Mouse (Mus musculus) neural tube, embryonic 14.5 days (tissue): ENCODE data around the gene Nppb. TPM values are rescaled to one million over a fixed set of nuclear protein-coding genes. Genes with fewer than 3 reads are reported as not detected.
A peak's percentile ranks its signal among the peaks of the same experiment; 100 is the strongest.

Experiments used
- ATAC-seq: fragments of 200-750 bp; cut with Nextera tagmentation; 2 replicates; pipeline ENCODE4 v1.8.0; 2017; ENCODE audit warnings: low read depth, mild to moderate bottlenecking, moderate TSS enrichment, moderate library complexity
- H3K27ac ChIP-seq: fragments of 300-500 bp; sonication (generic); 2 replicates; pipeline ENCODE4 v1.5.1; 2014; ENCODE audit warnings: low read depth, mild to moderate bottlenecking, control low read depth, low read length, moderate library complexity, mixed read lengths
- H3K27me3 ChIP-seq: fragments of 300-500 bp; sonication (generic); 2 replicates; pipeline ENCODE4 v1.6.1; 2014; ENCODE audit warnings: low read length; ENCODE audit not compliant: control insufficient read depth, insufficient read depth
- H3K36me3 ChIP-seq: fragments of 300-500 bp; sonication (generic); 2 replicates; pipeline ENCODE4 v1.6.1; 2014; ENCODE audit warnings: low read length, mixed read lengths; ENCODE audit not compliant: control insufficient read depth, insufficient read depth
- H3K4me1 ChIP-seq: fragments of 300-500 bp; sonication (generic); 2 replicates; pipeline ENCODE4 v1.6.1; 2014; ENCODE audit warnings: low read length; ENCODE audit not compliant: control insufficient read depth, insufficient read depth
- H3K4me2 ChIP-seq: fragments of 300-500 bp; sonication (generic); 2 replicates; pipeline ENCODE4 v1.6.1; 2014; ENCODE audit warnings: mild to moderate bottlenecking, low read depth, low read length, control low read depth
- H3K4me3 ChIP-seq: fragments of 300-500 bp; sonication (generic); 2 replicates; pipeline ENCODE4 v1.5.1; 2014; ENCODE audit warnings: low read depth, low read length, control low read depth, mixed read lengths
- H3K9ac ChIP-seq: fragments of 300-500 bp; sonication (generic); replicated peaks from 2 replicates; pipeline ENCODE4 v1.6.1; 2014; ENCODE audit warnings: low read depth, mild to moderate bottlenecking, control low read depth, low read length, mixed read lengths
- H3K9me3 ChIP-seq: fragments of 300-500 bp; sonication (generic); 2 replicates; pipeline ENCODE4 v1.6.1; 2016; ENCODE audit warnings: low read length; ENCODE audit not compliant: control insufficient read depth
- WGBS: fragments of 180-500 bp; shearing (Covaris S2); extraction: QIAGEN DNeasy Blood & Tissue Kit; methylation state at CpG from one replicate; pipeline ENCODE4 v1.1.7; 2014; 5-methylcytosine and 5-hydroxymethylcytosine counted together
- polyA plus RNA-seq: library from polyadenylated mRNA; unstranded; fragments of >200 nt; fragmentation: Nextera tagmentation; extraction: Ambion mirVana; gene quantifications from 2 replicates; pipeline ENCODE4 v1.2.1, GENCODE M21; 2014

Nppb gene
- polyA plus RNA-seq, 1 experiment from 2014 or later = 0.55 TPM

DNA sequence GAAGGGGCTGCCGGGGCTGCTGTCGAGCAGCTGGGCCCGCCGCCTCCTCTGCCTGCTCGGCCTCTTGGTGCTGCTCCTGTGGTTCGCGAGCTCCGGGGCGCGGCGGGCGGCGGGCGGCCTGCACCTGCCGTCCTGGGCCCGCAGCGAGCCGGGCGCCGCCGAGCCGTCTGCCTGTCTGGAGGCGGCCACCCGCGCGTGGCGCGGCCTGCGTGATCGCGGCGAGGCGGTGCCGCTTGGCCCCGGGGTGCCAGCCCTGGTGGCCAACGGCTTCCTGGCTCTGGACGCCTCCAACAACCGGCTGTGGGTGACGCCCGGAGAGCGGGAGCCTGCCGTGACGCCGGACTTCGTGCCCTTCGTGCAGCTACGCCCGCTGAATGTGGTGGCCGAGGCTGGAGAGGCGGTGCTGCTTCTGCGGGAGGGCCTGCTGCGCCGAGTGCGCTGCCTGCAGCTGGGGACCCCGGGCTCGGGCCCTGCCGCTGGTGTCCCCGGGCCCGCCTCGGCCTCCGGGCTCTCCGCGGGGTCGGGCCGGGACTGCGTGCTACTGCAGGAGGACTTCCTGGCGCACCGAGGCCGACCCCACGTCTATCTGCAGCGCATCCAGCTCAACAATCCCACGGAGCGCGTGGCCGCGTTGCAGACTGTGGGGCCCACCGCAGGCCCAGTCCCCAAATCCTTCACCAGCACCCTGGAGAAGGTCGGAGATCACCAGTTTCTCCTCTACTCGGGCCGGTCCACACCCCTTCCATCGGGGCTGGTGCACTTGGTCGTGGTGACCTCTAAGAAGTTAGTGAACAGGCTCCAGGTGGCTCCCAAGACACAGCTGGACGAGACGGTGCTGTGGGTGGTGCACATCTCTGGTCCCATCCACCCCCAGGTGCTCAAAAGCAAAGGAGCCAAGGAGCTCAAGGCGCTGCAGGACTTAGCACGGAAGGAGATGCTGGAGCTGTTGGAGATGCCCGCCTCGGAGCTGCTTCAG is 44.3 kb upstream of the Nppb start:
- Histone ChIP-seq H3K9me3 (no peaks in the 10 kb centered on the region), H3K9ac (peak overlapping the region; percentile 86), H3K27me3 (peaks cover 3% of the 10 kb centered on the region), H3K36me3 (peaks cover 20% of the 10 kb centered on the region), H3K4me3 (peak overlapping the region; percentile 83), H3K4me1 (peaks cover 16% of the 10 kb centered on the region), H3K27ac (peak overlapping the region; percentile 52), H3K4me2 (peak overlapping the region; percentile 98)
- WGBS = 9% methylated on average over 70 of the region's 88 CpGs
- ATAC-seq = peak; percentile 58

- no peak overlapping the region for H3K27ac ChIP-seq
- H3K36me3 ChIP-seq = peaks cover 31% of the 10 kb centered on the region
- WGBS = 100% methylated on average over 1 of the region's 1 CpGs
- no peak for ATAC-seq
- no peak overlapping the region for H3K9ac ChIP-seq
- no peak overlapping the region for H3K4me3 ChIP-seq
- H3K9me3 ChIP-seq = no peaks in the 10 kb centered on the region
- no peaks in the 10 kb centered on the region for H3K27me3 ChIP-seq
- peaks cover 16% of the 10 kb centered on the region for H3K4me1 ChIP-seq
- H3K4me2 ChIP-seq = no peak overlapping the region
Observed at GRCm38 (mm10) chr4:147943005-147943404, 42.6 kb upstream of the Nppb start.

GRCm38 (mm10) chr4:147947511-147947910 is 38.1 kb upstream of the Nppb start:
- Histone ChIP-seq H3K9ac (no peak overlapping the region), H3K36me3 (peaks cover 36% of the 10 kb centered on the region)
- no peak for ATAC-seq

GRCm38 (mm10) chr4:147953590-147953989 is 32.0 kb upstream of the Nppb start:
- H3K9me3 ChIP-seq = no peaks in the 10 kb centered on the region
- H3K27me3 ChIP-seq = no peaks in the 10 kb centered on the region
- H3K36me3 ChIP-seq = peaks cover 3% of the 10 kb centered on the region; the same call in 1 of the 2 replicates
- no peaks in the 10 kb centered on the region for H3K4me1 ChIP-seq
- no peak overlapping the region for H3K4me2 ChIP-seq
- WGBS = 16% methylated on average over 4 of the region's 4 CpGs
- ATAC-seq = no peak
- no peak overlapping the region for H3K4me3 ChIP-seq
- H3K27ac ChIP-seq = no peak overlapping the region
- H3K9ac ChIP-seq = no peak overlapping the region

More at GRCm38 (mm10) chr4:147947511-147947910, 38.1 kb upstream of the Nppb start:
- no peak overlapping the region for H3K4me2 ChIP-seq
- peaks cover 4% of the 10 kb centered on the region; the same call in 1 of the 2 replicates for H3K4me1 ChIP-seq
- 63% methylated on average over 2 of the region's 2 CpGs for WGBS
- H3K4me3 ChIP-seq = no peak overlapping the region
- no peak overlapping the region for H3K27ac ChIP-seq
- H3K27me3 ChIP-seq = no peaks in the 10 kb centered on the region
- H3K9me3 ChIP-seq = no peaks in the 10 kb centered on the region

DNA sequence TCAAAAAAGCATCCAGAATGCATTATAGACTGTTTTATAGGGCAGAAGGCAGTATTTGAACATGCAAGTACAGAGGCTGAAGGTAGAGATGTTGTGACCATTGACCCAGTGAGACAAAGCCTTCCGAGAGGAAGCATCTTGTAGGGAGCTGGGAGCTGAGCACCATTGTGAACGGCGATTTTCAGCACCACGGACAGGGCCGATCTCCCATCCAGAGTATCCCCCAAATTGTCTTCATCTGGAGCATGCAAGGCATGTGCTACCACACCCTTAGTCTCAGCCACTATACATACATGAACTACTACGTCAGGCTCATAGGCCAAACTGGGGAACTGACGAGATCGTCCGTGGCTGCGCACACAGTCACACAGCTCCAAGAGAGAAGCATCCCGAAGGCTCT is 28.4 kb upstream of the Nppb start:
- no peaks in the 10 kb centered on the region for H3K4me1 ChIP-seq
- H3K4me2 ChIP-seq = no peak overlapping the region
- no peaks in the 10 kb centered on the region for H3K9me3 ChIP-seq
- H3K4me3 ChIP-seq = no peak overlapping the region
- 45% methylated on average over 11 of the region's 11 CpGs for WGBS
- H3K9ac ChIP-seq = no peak overlapping the region
- no peak for ATAC-seq
- H3K27me3 ChIP-seq = no peaks in the 10 kb centered on the region
- no peaks in the 10 kb centered on the region for H3K36me3 ChIP-seq
- H3K27ac ChIP-seq = no peak overlapping the region

DNA sequence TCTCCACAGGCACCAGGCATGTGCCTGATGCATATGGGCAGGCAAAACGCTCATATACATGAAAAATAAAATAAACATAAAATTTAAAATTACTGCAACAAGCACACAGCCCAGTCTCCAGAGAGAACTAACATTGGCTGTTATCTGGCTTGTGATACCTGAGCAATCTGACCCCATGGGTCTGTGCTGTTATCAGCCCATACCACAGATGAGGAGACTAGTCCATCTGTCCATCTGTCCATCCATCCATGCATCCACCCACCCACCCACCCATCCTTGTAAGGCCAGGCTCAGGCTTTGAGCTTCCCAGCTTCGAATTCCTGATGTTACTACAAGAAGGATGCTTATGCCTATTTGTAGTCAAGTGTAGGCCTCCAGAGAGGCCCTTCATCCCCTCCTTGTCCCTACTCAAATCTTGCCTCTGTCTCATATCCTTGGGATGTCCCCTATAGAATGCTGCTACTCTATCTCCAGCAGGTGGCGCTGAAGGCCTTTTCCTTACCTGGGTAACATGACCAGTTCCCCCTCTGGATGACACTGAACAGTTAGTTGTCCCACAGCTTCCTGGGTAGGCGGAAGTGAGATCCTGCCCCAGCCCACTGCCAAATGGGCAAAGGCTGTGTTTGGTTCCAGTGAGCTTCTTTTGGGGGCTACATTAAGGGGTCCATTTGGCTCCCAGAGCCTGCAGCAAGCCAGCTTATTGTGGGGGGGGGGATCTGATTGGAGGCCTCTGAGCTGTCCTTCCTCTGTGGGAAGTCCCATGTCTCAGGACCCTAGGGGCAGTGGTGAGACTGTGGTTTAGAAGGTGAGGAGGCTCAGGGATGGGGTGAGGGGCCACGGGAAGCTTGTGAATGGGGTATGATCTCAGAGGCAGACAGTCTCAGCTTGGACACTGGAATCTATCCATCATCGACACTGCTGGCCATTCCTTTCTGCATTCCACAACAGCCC is 25.4 kb upstream of the Nppb start:
- peak; percentile 89 for ATAC-seq
- Histone ChIP-seq H3K27me3 (no peaks in the 10 kb centered on the region), H3K9me3 (no peaks in the 10 kb centered on the region), H3K27ac (no peak overlapping the region), H3K4me3 (no peak overlapping the region), H3K4me1 (no peaks in the 10 kb centered on the region), H3K4me2 (no peak overlapping the region), H3K36me3 (no peaks in the 10 kb centered on the region), H3K9ac (no peak overlapping the region)
- WGBS = 49% methylated on average over 6 of the region's 6 CpGs

- Histone ChIP-seq H3K9ac (no peak overlapping the region), H3K36me3 (no peaks in the 10 kb centered on the region), H3K4me3 (no peak overlapping the region), H3K4me2 (no peak overlapping the region), H3K27me3 (no peaks in the 10 kb centered on the region), H3K27ac (no peak overlapping the region), H3K4me1 (no peaks in the 10 kb centered on the region), H3K9me3 (no peaks in the 10 kb centered on the region)
- WGBS = 64% methylated on average over 6 of the region's 6 CpGs
- no peak for ATAC-seq
Observed at GRCm38 (mm10) chr4:147962781-147963180, 22.8 kb upstream of the Nppb start.

GRCm38 (mm10) chr4:147963623-147964022 is 22.0 kb upstream of the Nppb start:
- no peak overlapping the region for H3K4me3 ChIP-seq
- WGBS = 89% methylated on average over 15 of the region's 15 CpGs
- no peak for ATAC-seq
- no peaks in the 10 kb centered on the region for H3K9me3 ChIP-seq
- no peak overlapping the region for H3K27ac ChIP-seq
- no peak overlapping the region for H3K4me2 ChIP-seq
- no peaks in the 10 kb centered on the region for H3K4me1 ChIP-seq
- H3K36me3 ChIP-seq = no peaks in the 10 kb centered on the region
- H3K9ac ChIP-seq = no peak overlapping the region
- no peaks in the 10 kb centered on the region for H3K27me3 ChIP-seq
